Mouse (Mus musculus): ENCODE measurements around the gene Mpzl1. TPM values are rescaled to one million over a fixed set of nuclear protein-coding genes. Genes with fewer than 3 reads are reported as not detected.
A peak's percentile ranks its signal among the peaks of the same experiment; 100 is the strongest.

Gene Mpzl1
- polyA plus RNA-seq, 1 experiment from 2014 or later: 159 TPM

- Histone ChIP-seq H3K4me3 (replicated peaks; ENCODE audit: low read depth, low read length) (no peak overlapping the region), H3K4me2 (ENCODE audit: low read length) (no peak overlapping the region)
- no peak for DNase-seq
Observed at GRCm38 (mm10) chr1:165631136-165631535, 3.2 kb downstream of the Mpzl1 start.

GRCm38 (mm10) chr1:165629975-165630374, 4.4 kb downstream of the Mpzl1 start:
- H3K4me1 ChIP-seq (ENCODE audit: control insufficient read depth, insufficient read depth, low read length): peaks cover 23% of the 10 kb centered on the region
- no peak overlapping the region for H3K27ac ChIP-seq (replicated peaks; ENCODE audit: low read depth, low read length)
- no peak for ATAC-seq (ENCODE audit: low FRiP score, low TSS enrichment)
- H3K9ac ChIP-seq (replicated peaks; ENCODE audit: low read length): no peak overlapping the region
- no peaks in the 10 kb centered on the region for H3K27me3 ChIP-seq (ENCODE audit: control insufficient read depth, insufficient read depth, low read length)
- DNase-seq: no peak
- H3K4me2 ChIP-seq (ENCODE audit: low read length): no peak overlapping the region
- H3K36me3 ChIP-seq (ENCODE audit: control insufficient read depth, insufficient read depth, low read length): no peaks in the 10 kb centered on the region
- 45% methylated on average over 8 of the region's 8 CpGs for WGBS
- H3K9me3 ChIP-seq (ENCODE audit: control insufficient read depth, low read length): no peaks in the 10 kb centered on the region
- H3K4me3 ChIP-seq (replicated peaks; ENCODE audit: low read depth, low read length): no peak overlapping the region

More at GRCm38 (mm10) chr1:165631136-165631535, 3.2 kb downstream of the Mpzl1 start:
- ATAC-seq (ENCODE audit: low FRiP score, low TSS enrichment): no peak
- Histone ChIP-seq H3K27me3 (ENCODE audit: control insufficient read depth, insufficient read depth, low read length) (no peaks in the 10 kb centered on the region), H3K9me3 (ENCODE audit: control insufficient read depth, low read length) (no peaks in the 10 kb centered on the region), H3K36me3 (ENCODE audit: control insufficient read depth, insufficient read depth, low read length) (no peaks in the 10 kb centered on the region), H3K4me1 (ENCODE audit: control insufficient read depth, insufficient read depth, low read length) (peaks cover 26% of the 10 kb centered on the region), H3K9ac (replicated peaks; ENCODE audit: low read length) (no peak overlapping the region), H3K27ac (replicated peaks; ENCODE audit: low read depth, low read length) (no peak overlapping the region)
- WGBS: 87% methylated on average over 8 of the region's 8 CpGs

- ATAC-seq (ENCODE audit: low FRiP score, low TSS enrichment) (no peak), DNase-seq (no peak)
- H3K27me3 ChIP-seq (ENCODE audit: control insufficient read depth, insufficient read depth, low read length): no peaks in the 10 kb centered on the region
- 92% methylated on average over 1 of the region's 1 CpGs for WGBS
- no peak overlapping the region for H3K4me2 ChIP-seq (ENCODE audit: low read length)
- H3K4me3 ChIP-seq (replicated peaks; ENCODE audit: low read depth, low read length): no peak overlapping the region
- H3K9me3 ChIP-seq (ENCODE audit: control insufficient read depth, low read length): no peaks in the 10 kb centered on the region
- H3K4me1 ChIP-seq (ENCODE audit: control insufficient read depth, insufficient read depth, low read length): peaks cover 21% of the 10 kb centered on the region
- H3K27ac ChIP-seq (replicated peaks; ENCODE audit: low read depth, low read length): no peak overlapping the region
- H3K36me3 ChIP-seq (ENCODE audit: control insufficient read depth, insufficient read depth, low read length): no peaks in the 10 kb centered on the region
- H3K9ac ChIP-seq (replicated peaks; ENCODE audit: low read length): no peak overlapping the region
Observed at GRCm38 (mm10) chr1:165628603-165629002, 5.7 kb downstream of the Mpzl1 start.

- 88% methylated on average over 5 of the region's 5 CpGs for WGBS
- no peak for ATAC-seq (ENCODE audit: low FRiP score, low TSS enrichment)
- no peaks in the 10 kb centered on the region for H3K27me3 ChIP-seq (ENCODE audit: control insufficient read depth, insufficient read depth, low read length)
Observed at GRCm38 (mm10) chr1:165625896-165626295, 8.4 kb downstream of the Mpzl1 start.

GRCm38 (mm10) chr1:165625058-165625457, 9.3 kb downstream of the Mpzl1 start:
- ATAC-seq (ENCODE audit: low FRiP score, low TSS enrichment) (no peak), DNase-seq (no peak)
- no peak overlapping the region for H3K4me3 ChIP-seq (replicated peaks; ENCODE audit: low read depth, low read length)
- no peaks in the 10 kb centered on the region for H3K27me3 ChIP-seq (ENCODE audit: control insufficient read depth, insufficient read depth, low read length)
- H3K4me1 ChIP-seq (ENCODE audit: control insufficient read depth, insufficient read depth, low read length): peaks cover 8% of the 10 kb centered on the region
- H3K9me3 ChIP-seq (ENCODE audit: control insufficient read depth, low read length): no peaks in the 10 kb centered on the region
- H3K4me2 ChIP-seq (ENCODE audit: low read length): no peak overlapping the region
- no peak overlapping the region for H3K9ac ChIP-seq (replicated peaks; ENCODE audit: low read length)
- 94% methylated on average over 5 of the region's 5 CpGs for WGBS
- H3K27ac ChIP-seq (replicated peaks; ENCODE audit: low read depth, low read length): no peak overlapping the region
- H3K36me3 ChIP-seq (ENCODE audit: control insufficient read depth, insufficient read depth, low read length): no peaks in the 10 kb centered on the region

More at GRCm38 (mm10) chr1:165625896-165626295, 8.4 kb downstream of the Mpzl1 start:
- DNase-seq: no peak
- no peak overlapping the region for H3K4me2 ChIP-seq (ENCODE audit: low read length)
- H3K9me3 ChIP-seq (ENCODE audit: control insufficient read depth, low read length): no peaks in the 10 kb centered on the region
- no peak overlapping the region for H3K27ac ChIP-seq (replicated peaks; ENCODE audit: low read depth, low read length)
- H3K4me3 ChIP-seq (replicated peaks; ENCODE audit: low read depth, low read length): no peak overlapping the region
- no peaks in the 10 kb centered on the region for H3K36me3 ChIP-seq (ENCODE audit: control insufficient read depth, insufficient read depth, low read length)
- peaks cover 12% of the 10 kb centered on the region for H3K4me1 ChIP-seq (ENCODE audit: control insufficient read depth, insufficient read depth, low read length)
- H3K9ac ChIP-seq (replicated peaks; ENCODE audit: low read length): no peak overlapping the region

GRCm38 (mm10) chr1:165618201-165618624, 16.1 kb downstream of the Mpzl1 start:
- DNase-seq: no peak
- Histone ChIP-seq H3K4me1 (ENCODE audit: control insufficient read depth, insufficient read depth, low read length) (peaks cover 12% of the 10 kb centered on the region; the same call in 1 of the 2 replicates), H3K36me3 (ENCODE audit: control insufficient read depth, insufficient read depth, low read length) (peaks cover 10% of the 10 kb centered on the region), H3K27me3 (ENCODE audit: control insufficient read depth, insufficient read depth, low read length) (no peaks in the 10 kb centered on the region), H3K4me2 (ENCODE audit: low read length) (no peak overlapping the region), H3K27ac (replicated peaks; ENCODE audit: low read depth, low read length) (no peak overlapping the region), H3K9me3 (ENCODE audit: control insufficient read depth, low read length) (peaks cover 3% of the 10 kb centered on the region; the same call in 1 of the 2 replicates), H3K4me3 (replicated peaks; ENCODE audit: low read depth, low read length) (no peak overlapping the region), H3K9ac (replicated peaks; ENCODE audit: low read length) (no peak overlapping the region)
- no peak for ATAC-seq (ENCODE audit: low FRiP score, low TSS enrichment)
- 48% methylated on average over 9 of the region's 9 CpGs for WGBS

- Histone ChIP-seq H3K4me3 (replicated peaks; ENCODE audit: low read depth, low read length) (no peak overlapping the region), H3K27me3 (ENCODE audit: control insufficient read depth, insufficient read depth, low read length) (no peaks in the 10 kb centered on the region), H3K4me1 (ENCODE audit: control insufficient read depth, insufficient read depth, low read length) (peaks cover 12% of the 10 kb centered on the region; the same call in 1 of the 2 replicates), H3K36me3 (ENCODE audit: control insufficient read depth, insufficient read depth, low read length) (peaks cover 10% of the 10 kb centered on the region), H3K4me2 (ENCODE audit: low read length) (0 out of 2 replicates have a peak overlapping the region, but pooled peaks have one; percentile 10), H3K9me3 (ENCODE audit: control insufficient read depth, low read length) (peaks cover 3% of the 10 kb centered on the region; the same call in 1 of the 2 replicates), H3K27ac (replicated peaks; ENCODE audit: low read depth, low read length) (0 out of 2 replicates have a peak overlapping the region, but pooled peaks have one; percentile 49), H3K9ac (replicated peaks; ENCODE audit: low read length) (no peak overlapping the region)
- 9% methylated on average over 15 of the region's 15 CpGs for WGBS
- DNase-seq (peak; percentile 26), ATAC-seq (ENCODE audit: low FRiP score, low TSS enrichment) (no peak)
Observed at GRCm38 (mm10) chr1:165617166-165617891, 17.0 kb downstream of the Mpzl1 start.

GRCm38 (mm10) chr1:165616652-165617051, 17.7 kb downstream of the Mpzl1 start:
- WGBS: 46% methylated on average over 7 of the region's 7 CpGs
- peak overlapping the region; percentile 49; the same call in 1 of the 2 replicates for H3K27ac ChIP-seq (replicated peaks; ENCODE audit: low read depth, low read length)

GRCm38 (mm10) chr1:165614793-165615192, 19.5 kb downstream of the Mpzl1 start:
- H3K4me3 ChIP-seq (replicated peaks; ENCODE audit: low read depth, low read length): no peak overlapping the region
- no peak overlapping the region for H3K9ac ChIP-seq (replicated peaks; ENCODE audit: low read length)
- DNase-seq (no peak), ATAC-seq (ENCODE audit: low FRiP score, low TSS enrichment) (no peak)
- H3K4me2 ChIP-seq (ENCODE audit: low read length): no peak overlapping the region
- H3K36me3 ChIP-seq (ENCODE audit: control insufficient read depth, insufficient read depth, low read length): peaks cover 10% of the 10 kb centered on the region
- no peaks in the 10 kb centered on the region for H3K27me3 ChIP-seq (ENCODE audit: control insufficient read depth, insufficient read depth, low read length)
- peaks cover 27% of the 10 kb centered on the region for H3K4me1 ChIP-seq (ENCODE audit: control insufficient read depth, insufficient read depth, low read length)
- H3K9me3 ChIP-seq (ENCODE audit: control insufficient read depth, low read length): peaks cover 3% of the 10 kb centered on the region; the same call in 1 of the 2 replicates
- 97% methylated on average over 3 of the region's 3 CpGs for WGBS
- H3K27ac ChIP-seq (replicated peaks; ENCODE audit: low read depth, low read length): no peak overlapping the region

More at GRCm38 (mm10) chr1:165616652-165617051, 17.7 kb downstream of the Mpzl1 start:
- H3K4me2 ChIP-seq (ENCODE audit: low read length): no peak overlapping the region
- peaks cover 10% of the 10 kb centered on the region for H3K36me3 ChIP-seq (ENCODE audit: control insufficient read depth, insufficient read depth, low read length)
- peaks cover 3% of the 10 kb centered on the region; the same call in 1 of the 2 replicates for H3K9me3 ChIP-seq (ENCODE audit: control insufficient read depth, low read length)
- ATAC-seq (ENCODE audit: low FRiP score, low TSS enrichment) (no peak), DNase-seq (peak; percentile 10)
- no peak overlapping the region for H3K9ac ChIP-seq (replicated peaks; ENCODE audit: low read length)
- peaks cover 12% of the 10 kb centered on the region; the same call in 1 of the 2 replicates for H3K4me1 ChIP-seq (ENCODE audit: control insufficient read depth, insufficient read depth, low read length)
- no peak overlapping the region for H3K4me3 ChIP-seq (replicated peaks; ENCODE audit: low read depth, low read length)
- no peaks in the 10 kb centered on the region for H3K27me3 ChIP-seq (ENCODE audit: control insufficient read depth, insufficient read depth, low read length)
